Mouse (Mus musculus) C2C12 (cell line): ENCODE measurements around the gene Hpca. TPM values are rescaled to one million over a fixed set of nuclear protein-coding genes. Genes with fewer than 3 reads are reported as not detected.

ENCODE experiments used
- H3K27me3 ChIP-seq: one replicate; pipeline ENCODE4 v1.6.1; 2011; ENCODE audit not compliant: control insufficient read depth, insufficient read depth, insufficient read length
- H3K36me3 ChIP-seq: one replicate; pipeline ENCODE4 v1.6.1; 2011; ENCODE audit not compliant: control insufficient read depth, insufficient read depth
- H3K4me3 ChIP-seq: one replicate; pipeline ENCODE4 v1.5.1; 2011; ENCODE audit warnings: mild to moderate bottlenecking, control low read depth; ENCODE audit not compliant: poor library complexity, insufficient read depth, severe bottlenecking
- H3K79me2 ChIP-seq: one replicate; pipeline ENCODE4 v1.6.1; 2011; ENCODE audit not compliant: control insufficient read depth, insufficient read depth
- H3K79me3 ChIP-seq: one replicate; pipeline ENCODE4 v1.6.1; 2011; ENCODE audit warnings: low read depth, control low read depth
- H3ac ChIP-seq: one replicate; pipeline ENCODE3; 2011; ENCODE audit warnings: low read depth; ENCODE audit not compliant: control insufficient read depth, insufficient read length
- CEBPB ChIP-seq: IDR thresholded peaks from one replicate; pipeline ENCODE4 v1.6.1; 2011; ENCODE audit warnings: low read depth, mild to moderate bottlenecking, control low read depth, moderate library complexity
- CTCF ChIP-seq: IDR thresholded peaks from one replicate; pipeline ENCODE4 v1.5.1; 2011; ENCODE audit not compliant: control insufficient read depth, insufficient read depth, insufficient read length
- FOSL1 ChIP-seq: IDR thresholded peaks from one replicate; pipeline ENCODE4 v1.8.0; 2011; ENCODE audit warnings: mild to moderate bottlenecking, low read length; ENCODE audit not compliant: poor library complexity, insufficient read depth, severe bottlenecking
- MAX ChIP-seq: IDR thresholded peaks from one replicate; pipeline ENCODE4 v1.6.1; 2011; ENCODE audit warnings: mild to moderate bottlenecking, control low read depth
- MYOD1 ChIP-seq: IDR thresholded peaks from one replicate; pipeline ENCODE4 v1.6.1; 2011; ENCODE audit warnings: low read depth; ENCODE audit not compliant: control insufficient read depth, insufficient read length
- MYOG ChIP-seq: IDR thresholded peaks from one replicate; pipeline ENCODE4 v1.6.1; 2011; ENCODE audit not compliant: control insufficient read depth, insufficient read length; ENCODE audit errors: extremely low read depth
- USF1 ChIP-seq: IDR thresholded peaks from one replicate; pipeline ENCODE4 v1.6.1; 2011; ENCODE audit warnings: low read depth, mild to moderate bottlenecking, control low read depth, moderate library complexity
- polyA plus RNA-seq: library from polyadenylated mRNA; unstranded; fragments of >200 nt; fragmentation: generic; extraction: Trizol; gene quantifications from one replicate; pipeline ENCODE4 v1.2.1, GENCODE M21; 2012; ENCODE audit warnings: missing spikeins

Hpca gene
- polyA plus RNA-seq, 1 experiment = not detected

DNA sequence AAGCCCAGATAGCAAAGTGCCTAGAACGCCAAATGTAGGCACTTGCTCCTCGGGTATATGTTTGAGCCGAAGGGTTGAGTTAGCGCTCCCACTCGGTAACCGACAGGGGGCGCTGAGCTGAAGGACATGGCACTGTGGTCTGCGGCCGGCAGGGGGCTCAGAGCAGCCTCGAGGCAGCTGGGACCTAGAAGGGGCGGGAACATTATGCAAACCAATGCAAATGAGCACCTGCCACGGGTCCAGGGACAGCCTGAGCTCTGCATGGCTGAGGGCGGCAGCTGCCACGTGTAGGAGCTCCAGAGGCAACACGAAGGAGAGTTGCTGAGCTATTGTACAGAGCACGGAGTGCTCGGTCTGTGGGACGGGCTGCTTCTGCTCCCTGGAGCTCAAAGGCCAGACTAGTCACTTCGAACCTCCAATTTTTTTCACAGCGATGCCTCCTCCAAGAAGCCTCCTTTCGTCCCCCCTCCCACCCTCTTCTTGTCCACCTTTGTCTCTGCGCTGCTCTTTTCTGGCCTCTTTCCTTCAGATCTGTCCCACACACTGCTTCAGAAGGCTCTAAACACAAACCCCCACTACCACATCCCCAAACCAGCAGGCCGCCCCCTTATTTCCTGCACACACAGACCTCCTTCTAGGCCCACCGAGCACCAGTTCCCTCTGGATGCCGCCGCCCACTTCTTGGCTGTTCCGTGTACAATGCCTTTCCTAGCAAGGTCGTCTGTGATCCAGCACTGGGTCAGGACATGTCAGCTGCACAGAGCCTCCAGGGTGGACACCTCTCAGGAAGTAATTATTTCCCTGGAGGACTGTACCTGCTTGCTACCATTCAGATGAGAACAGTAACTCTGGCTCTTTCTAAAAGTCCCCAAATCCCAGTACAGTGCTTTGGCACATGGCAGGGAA lies 8.5 kb downstream of the Hpca start:
- Histone ChIP-seq H3ac (no peak overlapping the region), H3K4me3 (no peak overlapping the region), H3K79me3 (no peaks in the 10 kb centered on the region)

DNA sequence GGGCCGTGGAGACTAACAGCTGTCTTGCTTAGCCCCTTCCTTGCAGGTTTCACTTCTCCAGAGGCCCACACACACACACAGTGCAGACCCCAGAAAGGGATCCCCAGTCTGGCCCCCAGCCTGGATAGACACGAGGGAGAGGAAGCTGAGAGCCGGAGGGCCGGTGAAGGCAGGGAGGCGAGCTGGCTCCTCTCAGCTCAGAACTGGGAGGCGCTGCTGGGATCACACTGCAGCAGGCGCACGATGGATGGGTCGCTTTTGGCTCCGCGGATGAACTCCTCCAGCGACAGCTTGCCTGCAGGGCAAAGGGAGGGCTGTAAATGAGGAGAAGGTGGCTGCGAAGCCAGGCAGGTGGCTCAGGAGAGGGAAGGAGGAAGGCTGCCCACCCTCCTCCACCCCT lies 9.6 kb downstream of the Hpca start:
- no peaks in the 10 kb centered on the region for H3K36me3 ChIP-seq
- TF ChIP-seq CTCF = no peak
- no peak for TF ChIP-seq USF1
- TF ChIP-seq CEBPB = no peak
- TF ChIP-seq MYOD1 = no peak
- TF ChIP-seq MYOG = no peak
- no peak for TF ChIP-seq MAX
- TF ChIP-seq FOSL1 = no peak

More for the DNA sequence above, 8.5 kb downstream of the Hpca start:
- H3K36me3 ChIP-seq = no peaks in the 10 kb centered on the region
- no peaks in the 10 kb centered on the region for H3K79me2 ChIP-seq
- peaks cover 31% of the 10 kb centered on the region for H3K27me3 ChIP-seq
- TF ChIP-seq MAX = peak; percentile 78
- TF ChIP-seq FOSL1 = no peak
- TF ChIP-seq MYOG = no peak
- TF ChIP-seq USF1 = no peak
- TF ChIP-seq MYOD1 = peak; percentile 71
- no peak for TF ChIP-seq CEBPB
- TF ChIP-seq CTCF = peak; percentile 96

DNA sequence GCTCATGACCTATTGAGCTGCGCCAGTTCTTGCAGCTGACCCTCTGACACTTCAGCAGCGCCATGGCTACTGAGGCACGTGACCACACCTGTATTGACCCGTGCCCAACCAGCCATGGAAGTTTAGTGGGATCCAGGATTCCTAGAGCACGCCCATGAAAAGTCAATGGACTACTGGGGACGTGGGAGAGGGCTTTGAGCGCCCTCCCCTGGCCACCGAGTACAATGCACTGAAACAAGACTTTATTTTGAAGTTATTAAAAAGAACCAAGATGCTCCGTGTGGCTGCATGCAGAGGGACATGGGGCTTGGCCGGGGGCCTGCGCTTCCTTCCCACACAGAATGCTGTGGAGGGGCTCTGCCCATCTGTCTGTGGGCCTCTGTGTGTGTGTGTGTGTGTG lies 10.5 kb downstream of the Hpca start:
- Histone ChIP-seq H3K4me3 (no peak overlapping the region), H3K27me3 (peaks cover 14% of the 10 kb centered on the region), H3K79me2 (no peaks in the 10 kb centered on the region), H3K36me3 (no peaks in the 10 kb centered on the region), H3ac (no peak overlapping the region), H3K79me3 (no peaks in the 10 kb centered on the region)
- TF ChIP-seq MYOD1 = no peak
- no peak for TF ChIP-seq FOSL1
- no peak for TF ChIP-seq MYOG
- no peak for TF ChIP-seq CTCF
- TF ChIP-seq MAX = no peak
- no peak for TF ChIP-seq USF1
- no peak for TF ChIP-seq CEBPB

More for the DNA sequence above, 9.6 kb downstream of the Hpca start:
- no peak overlapping the region for H3K4me3 ChIP-seq
- H3K79me2 ChIP-seq = no peaks in the 10 kb centered on the region
- H3K27me3 ChIP-seq = peaks cover 21% of the 10 kb centered on the region
- no peak overlapping the region for H3ac ChIP-seq
- no peaks in the 10 kb centered on the region for H3K79me3 ChIP-seq

DNA sequence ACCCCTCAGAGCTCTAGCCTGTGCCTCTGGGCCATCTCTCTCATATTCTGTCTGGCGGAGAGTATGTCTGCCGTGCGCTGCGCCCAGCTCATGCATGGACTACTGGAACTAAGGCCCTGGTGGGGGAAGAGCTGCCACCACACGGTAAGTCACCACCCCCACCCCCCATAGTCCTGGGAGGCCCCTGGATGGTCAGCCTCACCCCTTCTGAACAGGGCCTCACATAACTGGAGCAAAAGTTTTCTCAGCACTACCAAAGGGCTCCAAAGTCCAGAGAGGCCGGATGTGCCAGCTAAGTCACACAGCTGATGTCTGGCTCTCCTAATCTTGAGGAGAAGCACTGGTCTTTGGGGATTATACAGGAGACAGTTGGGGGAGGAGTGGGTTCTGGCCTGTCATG lies 11.0 kb downstream of the Hpca start:
- peaks cover 14% of the 10 kb centered on the region for H3K27me3 ChIP-seq
- H3K36me3 ChIP-seq = no peaks in the 10 kb centered on the region
- H3K79me2 ChIP-seq = no peaks in the 10 kb centered on the region
- TF ChIP-seq MYOD1 = no peak
- TF ChIP-seq CTCF = no peak
- TF ChIP-seq MAX = no peak
- TF ChIP-seq FOSL1 = no peak
- no peak for TF ChIP-seq MYOG
- TF ChIP-seq USF1 = no peak
- no peak for TF ChIP-seq CEBPB
- H3K79me3 ChIP-seq = no peaks in the 10 kb centered on the region
- H3ac ChIP-seq = no peak overlapping the region
- H3K4me3 ChIP-seq = no peak overlapping the region

DNA sequence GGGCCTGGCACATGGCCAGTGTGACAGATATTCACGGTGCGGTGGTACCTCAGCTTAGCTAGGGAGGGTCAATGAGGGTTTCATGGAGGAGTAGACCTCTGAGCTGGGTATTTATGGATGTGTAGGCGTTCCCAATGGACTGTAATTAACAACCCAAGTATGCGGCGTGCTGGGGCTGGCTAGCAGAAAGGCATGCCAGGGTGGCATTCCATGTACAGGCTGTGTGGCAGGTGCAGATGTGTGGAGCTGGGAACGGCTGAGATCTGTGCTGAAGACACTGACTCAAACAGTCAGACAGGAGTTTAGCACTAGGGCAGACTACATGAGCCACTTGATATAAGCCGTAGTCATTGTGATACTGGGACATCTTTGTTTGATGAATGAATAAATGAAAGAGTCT lies 13.2 kb downstream of the Hpca start:
- Histone ChIP-seq H3K4me3 (no peak overlapping the region), H3K27me3 (no peaks in the 10 kb centered on the region), H3ac (no peak overlapping the region), H3K36me3 (no peaks in the 10 kb centered on the region), H3K79me3 (no peaks in the 10 kb centered on the region), H3K79me2 (no peaks in the 10 kb centered on the region)
- TF ChIP-seq USF1 (no peak), FOSL1 (no peak), CEBPB (no peak), CTCF (no peak)

DNA sequence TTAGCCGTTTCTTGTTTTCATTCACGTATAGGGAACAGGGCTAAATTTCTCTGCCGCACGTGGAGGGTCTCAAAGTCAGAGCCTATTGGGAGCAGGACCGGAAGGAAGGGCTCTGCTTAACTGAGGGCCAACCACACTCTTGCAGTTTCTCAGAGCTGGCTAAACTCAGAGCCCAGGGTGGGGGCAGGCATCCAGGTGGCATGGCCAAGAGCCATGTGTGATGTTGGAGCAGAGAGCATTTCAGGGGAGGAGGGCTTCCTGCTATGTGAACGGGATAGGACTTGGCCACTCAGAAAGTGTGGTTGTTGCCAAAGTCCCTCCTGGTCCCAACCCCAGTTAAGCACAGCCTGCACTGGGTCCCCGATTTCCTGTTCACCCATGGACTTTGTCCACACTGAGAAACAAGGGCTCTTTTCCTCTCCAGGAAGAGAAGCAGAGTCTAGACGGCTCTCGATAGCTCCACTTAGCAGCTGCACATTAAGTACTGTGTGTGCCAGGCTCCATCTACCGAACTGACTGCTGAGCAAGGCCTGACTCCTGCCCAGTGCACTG lies 14.4 kb downstream of the Hpca start:
- no peak for TF ChIP-seq MYOG
- TF ChIP-seq CTCF = no peak
- no peak for TF ChIP-seq CEBPB
- TF ChIP-seq FOSL1 = no peak
- no peak for TF ChIP-seq USF1
- TF ChIP-seq MYOD1 = no peak
- no peak for TF ChIP-seq MAX
- no peaks in the 10 kb centered on the region for H3K79me3 ChIP-seq
- no peaks in the 10 kb centered on the region for H3K79me2 ChIP-seq
- H3K27me3 ChIP-seq = no peaks in the 10 kb centered on the region
- H3K36me3 ChIP-seq = no peaks in the 10 kb centered on the region
- H3ac ChIP-seq = no peak overlapping the region
- H3K4me3 ChIP-seq = no peak overlapping the region
